Mouse (Mus musculus) limb, embryonic 11.5 days (tissue): Measurements from ENCODE around the gene Crygd. TPM values are rescaled to one million over a fixed set of nuclear protein-coding genes. Genes with fewer than 3 reads are reported as not detected.

Experiments
- ATAC-seq: fragments of 200-750 bp; cut with Nextera tagmentation; 2 replicates; pipeline ENCODE4 v1.8.0; 2017; ENCODE audit warnings: low read depth; ENCODE audit not compliant: insufficient number of reproducible peaks, low FRiP score, low TSS enrichment
- DNase-seq: peaks from one replicate; pipeline ENCODE4 v3.0.0-alpha.2; 2015; ENCODE audit warnings: low spot score
- H3K27ac ChIP-seq: fragments of 300-500 bp; sonication (generic); replicated peaks from 2 replicates; pipeline ENCODE4 v1.5.1; 2014; ENCODE audit warnings: low read depth, mild to moderate bottlenecking, low read length
- H3K27me3 ChIP-seq: fragments of 300-500 bp; sonication (generic); 2 replicates; pipeline ENCODE4 v1.6.1; 2014; ENCODE audit warnings: mild to moderate bottlenecking, low read length, mixed read lengths; ENCODE audit not compliant: control insufficient read depth, insufficient read depth
- H3K36me3 ChIP-seq: fragments of 300-500 bp; sonication (generic); 2 replicates; pipeline ENCODE4 v1.6.1; 2014; ENCODE audit warnings: mild to moderate bottlenecking, low read length, moderate library complexity, mixed read lengths; ENCODE audit not compliant: control insufficient read depth, insufficient read depth
- H3K4me1 ChIP-seq: fragments of 300-500 bp; sonication (generic); 2 replicates; pipeline ENCODE4 v1.6.1; 2014; ENCODE audit warnings: low read length, mixed read lengths; ENCODE audit not compliant: control insufficient read depth, insufficient read depth
- H3K4me2 ChIP-seq: fragments of 300-500 bp; sonication (generic); 2 replicates; pipeline ENCODE4 v1.6.1; 2014; ENCODE audit warnings: low read depth, mild to moderate bottlenecking, moderate library complexity; ENCODE audit not compliant: severe bottlenecking
- H3K4me3 ChIP-seq: fragments of 300-500 bp; sonication (generic); 2 replicates; pipeline ENCODE4 v1.5.1; 2014; ENCODE audit warnings: low read depth, low read length
- H3K9ac ChIP-seq: fragments of 300-500 bp; sonication (generic); 2 replicates; pipeline ENCODE4 v1.6.1; 2014; ENCODE audit warnings: mild to moderate bottlenecking, low read length
- H3K9me3 ChIP-seq: fragments of 300-500 bp; sonication (generic); 2 replicates; pipeline ENCODE4 v1.6.1; 2016; ENCODE audit warnings: low read length; ENCODE audit not compliant: control insufficient read depth
- WGBS: fragments of 180-500 bp; shearing (Covaris S2); extraction: QIAGEN DNeasy Blood & Tissue Kit; methylation state at CpG from one replicate; pipeline ENCODE4 v1.1.7; 2014; 5-methylcytosine and 5-hydroxymethylcytosine counted together
- polyA plus RNA-seq: library from polyadenylated mRNA; unstranded; fragments of >200 nt; fragmentation: Nextera tagmentation; extraction: Ambion mirVana; gene quantifications from 2 replicates; pipeline ENCODE4 v1.2.1, GENCODE M21; 2014

Crygd gene
- polyA plus RNA-seq, 1 experiment from 2014 or later: not detected

DNA sequence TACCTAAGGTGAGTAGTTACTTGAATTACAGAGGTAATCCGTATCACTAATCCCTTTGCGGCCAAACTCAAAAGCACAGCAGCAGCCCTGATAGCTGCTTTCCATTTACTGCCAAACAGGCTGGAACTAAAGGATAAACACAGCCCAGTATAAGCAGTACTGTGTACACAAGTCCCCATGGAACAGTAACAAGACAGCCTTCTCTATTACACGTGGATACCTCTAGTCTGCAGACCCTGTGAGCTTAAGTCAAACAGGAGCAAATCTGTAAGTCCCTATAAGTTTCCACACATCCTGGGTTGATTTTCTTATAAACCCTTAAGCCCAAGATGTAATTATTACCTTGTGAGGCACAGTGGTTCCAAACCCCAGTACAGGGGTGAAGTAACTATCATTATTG lies 27.7 kb downstream of the Crygd start:
- Histone ChIP-seq H3K9me3 (no peaks in the 10 kb centered on the region), H3K4me3 (no peak overlapping the region), H3K4me1 (no peaks in the 10 kb centered on the region), H3K27me3 (no peaks in the 10 kb centered on the region), H3K9ac (no peak overlapping the region), H3K27ac (no peak overlapping the region), H3K36me3 (no peaks in the 10 kb centered on the region), H3K4me2 (no peak overlapping the region)
- 15% methylated on average over 3 of the region's 3 CpGs for WGBS
- DNase-seq: no peak
- no peak for ATAC-seq

DNA sequence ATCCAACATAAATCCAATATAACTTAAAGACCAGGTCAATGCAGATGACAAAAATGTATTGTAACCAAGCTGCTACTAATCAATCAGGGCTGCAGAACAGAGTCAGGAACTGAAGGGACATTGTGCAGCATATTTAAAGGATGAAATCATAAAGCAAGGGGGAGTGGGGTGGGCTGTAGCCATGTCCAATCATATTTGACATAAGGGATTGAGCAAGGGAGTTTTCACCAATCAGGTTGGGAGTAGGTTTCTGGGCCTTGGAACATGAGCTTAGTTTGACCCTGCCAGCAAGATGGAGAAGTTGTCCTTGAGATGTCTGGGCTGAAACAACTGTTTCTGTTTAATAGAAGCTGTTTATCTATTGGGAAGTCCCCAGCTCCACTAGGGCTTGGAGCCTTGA lies 30.6 kb downstream of the Crygd start, which contains the start of gene Akr1cl:
TSS of gene Akr1cl (minus strand) at position 119 of the 400 bp plus-strand sequence.
- no peaks in the 10 kb centered on the region for H3K27me3 ChIP-seq
- no peak within 1 kb of the TSS for H3K4me3 ChIP-seq
- H3K4me1 ChIP-seq: no peaks in the 10 kb centered on the region
- no peak within 1 kb of the TSS for H3K9ac ChIP-seq
- ATAC-seq (no peak), DNase-seq (no peak)
- no peaks in the 10 kb centered on the region for H3K36me3 ChIP-seq
- no peaks in the 10 kb centered on the region for H3K9me3 ChIP-seq
- no peak within 1 kb of the TSS for H3K4me2 ChIP-seq
- no peak within 1 kb of the TSS for H3K27ac ChIP-seq

DNA sequence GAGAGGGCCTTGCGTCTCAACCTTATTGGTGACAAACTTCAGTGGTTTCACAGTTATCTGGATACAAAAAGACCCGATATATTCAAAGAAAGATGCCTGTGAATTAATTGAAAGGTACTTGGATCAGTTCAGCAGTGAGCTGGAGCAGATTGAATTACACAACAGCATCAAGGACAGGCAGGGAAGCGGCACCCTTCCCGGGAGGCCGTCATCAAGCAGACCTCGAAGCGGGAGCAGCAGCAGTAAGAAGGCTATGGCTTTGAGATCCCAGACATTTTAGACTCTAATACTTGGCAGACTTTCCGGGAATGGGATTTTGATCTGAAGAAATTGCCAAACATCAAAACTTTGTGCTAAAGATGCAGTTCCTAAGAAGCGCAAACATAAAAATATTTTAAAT lies 35.0 kb downstream of the Crygd start:
- no peaks in the 10 kb centered on the region for H3K4me1 ChIP-seq
- ATAC-seq: no peak
- H3K4me2 ChIP-seq: no peak overlapping the region
- H3K9me3 ChIP-seq: no peaks in the 10 kb centered on the region
- DNase-seq: no peak
- H3K27ac ChIP-seq: no peak overlapping the region
- no peak overlapping the region for H3K4me3 ChIP-seq
- H3K27me3 ChIP-seq: no peaks in the 10 kb centered on the region
- WGBS: 73% methylated on average over 9 of the region's 9 CpGs
- no peak overlapping the region for H3K9ac ChIP-seq
- no peaks in the 10 kb centered on the region for H3K36me3 ChIP-seq

DNA sequence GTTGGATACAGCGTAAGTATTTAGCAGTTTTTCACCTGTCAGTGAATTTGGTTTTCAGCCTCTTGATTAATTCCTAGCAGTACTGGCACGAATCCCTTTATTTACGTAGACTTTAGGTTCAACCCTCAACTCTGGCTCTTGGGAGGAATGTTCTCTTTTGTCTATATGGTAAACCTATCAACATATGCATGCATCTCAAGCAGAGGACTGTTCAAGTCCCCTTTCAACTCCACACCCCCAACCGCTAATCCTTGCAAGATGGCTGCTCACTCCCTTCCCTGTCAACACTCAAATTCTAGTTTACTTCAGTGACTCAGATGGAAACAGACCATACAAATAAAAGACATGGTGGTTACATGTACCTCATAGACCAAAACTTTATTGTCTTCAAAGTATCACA lies 50.5 kb downstream of the Crygd start:
- no peaks in the 10 kb centered on the region for H3K9me3 ChIP-seq
- H3K4me3 ChIP-seq: no peak overlapping the region
- ATAC-seq (no peak), DNase-seq (no peak)
- no peak overlapping the region for H3K27ac ChIP-seq
- H3K4me2 ChIP-seq: no peak overlapping the region
- H3K36me3 ChIP-seq: no peaks in the 10 kb centered on the region
- 84% methylated on average over 4 of the region's 4 CpGs for WGBS
- H3K27me3 ChIP-seq: no peaks in the 10 kb centered on the region
- no peak overlapping the region for H3K9ac ChIP-seq
- H3K4me1 ChIP-seq: peaks cover 3% of the 10 kb centered on the region; the same call in 1 of the 2 replicates

Other genes with a start within 250 kb of the Crygd start
- 7.8 and 9.2 TPM in 2 replicates for gene Plekhm3, start 106.6 kb downstream of the Crygd start, polyA plus RNA-seq
- 0.15 TPM in 1 of 2 replicates, not detected in the other for gene Akr1cl, start 30.7 kb downstream of the Crygd start, polyA plus RNA-seq
- gene Cryge, start 12.3 kb downstream of the Crygd start, polyA plus RNA-seq: not detected in 2 replicates
- not detected in 2 replicates for gene Crygc, start 10.2 kb upstream of the Crygd start, polyA plus RNA-seq
- not detected in 2 replicates for gene Crygb, start 18.8 kb upstream of the Crygd start, polyA plus RNA-seq
- gene Cryga, start 39.9 kb upstream of the Crygd start, polyA plus RNA-seq: not detected in 2 replicates
- not detected in 2 replicates for gene Gm28845, start 56.1 kb upstream of the Crygd start, polyA plus RNA-seq
- gene D630023F18Rik, start 59.8 kb upstream of the Crygd start, polyA plus RNA-seq: 0.33 and 0.40 TPM in 2 replicates
- gene Idh1, start 123.0 kb upstream of the Crygd start, polyA plus RNA-seq: 174 and 176 TPM in 2 replicates
- 16.3 and 16.5 TPM in 2 replicates for gene Pikfyve, start 123.2 kb upstream of the Crygd start, polyA plus RNA-seq
- 0.34 TPM in 1 of 2 replicates, not detected in the other for gene Pth2r, start 218.6 kb upstream of the Crygd start, polyA plus RNA-seq